Mouse (Mus musculus): ENCODE data around the gene Gm21958.

DNA sequence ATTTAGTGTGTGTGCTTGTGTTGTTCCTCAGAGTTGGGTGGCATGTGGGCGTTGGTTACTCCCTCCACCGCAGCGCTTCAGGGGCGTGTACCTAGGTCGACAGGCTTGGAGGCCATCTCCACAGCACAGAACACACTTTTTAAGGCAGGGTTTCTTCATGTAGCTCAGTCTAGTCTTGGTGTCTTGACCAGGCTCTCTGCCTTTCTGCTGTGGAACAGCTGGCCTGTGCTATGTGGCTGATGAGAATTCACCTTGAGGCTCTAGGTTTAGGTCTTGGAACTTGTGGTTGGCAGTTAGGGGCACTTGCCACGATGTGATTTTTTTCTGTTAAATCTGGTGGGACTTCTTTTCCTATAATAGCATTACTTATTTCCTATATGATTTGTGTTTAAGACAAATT is at the start of gene Gm21958:
- TF ChIP-seq ZC3H11A (IDR thresholded peaks at IDR 0.05; ENCODE audit: borderline replicate concordance, low read depth, low read length) = no peak
- TF ChIP-seq CHD2 (IDR thresholded peaks at IDR 0.05; ENCODE audit: low read depth, low read length) = no peak

Measured in ES-E14 (cell line).